Mouse (Mus musculus): ENCODE measurements around the gene Nkx2-2. TPM values are rescaled to one million over a fixed set of nuclear protein-coding genes. Genes with fewer than 3 reads are reported as not detected.

Nkx2-2 gene
- polyA plus RNA-seq (2012; rRNA removed), result 6.3 and 7.1 TPM in 2 replicates

DNA sequence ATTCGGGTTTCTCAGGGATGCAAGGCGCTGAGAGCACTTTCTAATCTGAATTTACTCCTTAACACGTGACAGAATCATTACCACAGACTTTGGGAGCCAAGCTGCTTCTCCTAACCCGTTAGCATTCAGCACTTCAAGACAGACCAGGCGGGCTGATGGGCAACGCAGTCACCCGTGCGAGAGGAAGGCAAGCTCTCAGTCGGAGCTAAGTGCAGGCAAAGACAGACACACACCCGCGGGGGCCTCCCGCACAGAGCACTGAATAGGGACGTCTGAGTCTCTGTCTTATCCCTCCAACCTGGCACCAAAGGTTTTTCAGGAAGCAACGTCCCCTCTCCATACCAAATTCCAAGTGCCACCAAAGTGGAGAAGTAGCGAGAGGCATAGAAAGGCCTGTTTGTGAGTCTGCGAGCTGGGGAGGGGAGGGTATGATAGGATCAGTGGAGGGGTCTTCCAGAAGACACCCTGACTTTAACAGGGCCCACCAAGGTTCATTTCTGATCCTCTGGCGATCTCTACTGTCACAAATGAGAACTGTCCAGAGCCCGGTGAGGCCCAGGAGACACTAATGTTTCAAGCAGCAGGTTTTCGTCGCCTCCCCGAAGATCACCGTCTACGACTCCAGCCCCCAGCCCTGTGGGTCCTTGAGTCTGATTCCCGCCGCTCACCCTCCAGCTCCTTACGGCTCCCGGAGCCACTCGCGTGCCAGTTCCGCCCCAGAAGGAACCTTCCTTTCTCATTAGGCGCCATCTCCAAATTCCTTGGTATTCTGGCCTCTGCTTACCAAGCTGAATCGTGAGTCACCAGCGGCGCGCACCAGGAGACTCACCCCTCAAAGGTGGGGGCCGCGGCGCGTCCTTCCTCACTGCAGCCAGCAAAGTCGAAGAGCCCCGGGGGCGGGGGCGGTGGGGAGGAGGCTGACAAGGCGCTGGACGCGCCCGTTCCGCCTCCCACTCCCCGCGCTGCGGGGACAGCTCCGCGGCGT is at the start of gene Nkx2-2:
Nkx2-2 (minus strand) TSS at position 973 of the 985 bp plus-strand sequence.

Other genes starting within 250 kb of the Nkx2-2 start
- gene Xrn2, start 181.2 kb downstream of the Nkx2-2 start, polyA plus RNA-seq (2012; rRNA removed), result 61.4 and 69.9 TPM in 2 replicates
- gene Nkx2-4, start 108.8 kb downstream of the Nkx2-2 start, polyA plus RNA-seq (2012; rRNA removed), result 1.3 and 2.0 TPM in 2 replicates
- 0.39 and 3.6 TPM in 2 replicates for gene Pax1, start 167.7 kb upstream of the Nkx2-2 start, polyA plus RNA-seq (2012; rRNA removed)